Mouse (Mus musculus) intestine, postnatal 0 days (tissue): Measurements from ENCODE around the gene Pdk2. TPM values are rescaled to one million over a fixed set of nuclear protein-coding genes. Genes with fewer than 3 reads are reported as not detected.

Experiments
- ATAC-seq: fragments of 200-750 bp; cut with Nextera tagmentation; 2 replicates; pipeline ENCODE4 v1.8.0; 2017; ENCODE audit warnings: mild to moderate bottlenecking, moderate TSS enrichment, moderate library complexity
- H3K27ac ChIP-seq: fragments of 300-500 bp; sonication (generic); 2 replicates; pipeline ENCODE4 v1.5.1; 2014; ENCODE audit warnings: mild to moderate bottlenecking, low read depth, low read length, moderate library complexity
- H3K27me3 ChIP-seq: fragments of 300-500 bp; sonication (generic); replicated peaks from 2 replicates; pipeline ENCODE4 v1.6.1; 2014; ENCODE audit warnings: low read length, mixed read lengths; ENCODE audit not compliant: control insufficient read depth, insufficient read depth
- H3K36me3 ChIP-seq: fragments of 300-500 bp; sonication (generic); 2 replicates; pipeline ENCODE4 v1.6.1; 2014; ENCODE audit warnings: mild to moderate bottlenecking, moderate library complexity; ENCODE audit not compliant: control insufficient read depth, insufficient read depth
- H3K4me1 ChIP-seq: fragments of 300-500 bp; sonication (generic); replicated peaks from 2 replicates; pipeline ENCODE4 v1.6.1; 2014; ENCODE audit warnings: antibody characterized with exemption, low read length, mixed read lengths; ENCODE audit not compliant: control insufficient read depth, insufficient read depth
- H3K4me2 ChIP-seq: fragments of 300-500 bp; sonication (generic); replicated peaks from 2 replicates; pipeline ENCODE4 v1.6.1; 2014; ENCODE audit warnings: low read depth, mild to moderate bottlenecking, moderate library complexity
- H3K4me3 ChIP-seq: fragments of 300-500 bp; sonication (generic); 2 replicates; pipeline ENCODE4 v1.5.1; 2014; ENCODE audit warnings: low read depth, low read length
- H3K9ac ChIP-seq: fragments of 300-500 bp; sonication (generic); 2 replicates; pipeline ENCODE4 v1.6.1; 2014; ENCODE audit warnings: mild to moderate bottlenecking, low read depth, low read length
- H3K9me3 ChIP-seq: fragments of 300-500 bp; sonication (generic); 2 replicates; pipeline ENCODE4 v1.6.1; 2016; ENCODE audit warnings: mixed run types; ENCODE audit not compliant: control insufficient read depth
- CTCF ChIP-seq: sonication (generic); IDR thresholded peaks from 2 replicates; pipeline ENCODE4 v1.5.1; 2016; ENCODE audit warnings: low read depth, mild to moderate bottlenecking, control low read depth, antibody characterized with exemption, moderate library complexity
- WGBS: fragments of 180-500 bp; shearing (Covaris S2); extraction: QIAGEN DNeasy Blood & Tissue Kit; methylation state at CpG from one replicate; pipeline ENCODE4 v1.1.7; 2014; 5-methylcytosine and 5-hydroxymethylcytosine counted together
- polyA plus RNA-seq: library from polyadenylated mRNA; unstranded; fragments of >200 nt; fragmentation: Nextera tagmentation; extraction: Ambion mirVana; gene quantifications from 2 replicates; pipeline ENCODE4 v1.2.1, GENCODE M21; 2015

Gene Pdk2
- polyA plus RNA-seq, 1 experiment from 2014 or later: 57.4 TPM

DNA sequence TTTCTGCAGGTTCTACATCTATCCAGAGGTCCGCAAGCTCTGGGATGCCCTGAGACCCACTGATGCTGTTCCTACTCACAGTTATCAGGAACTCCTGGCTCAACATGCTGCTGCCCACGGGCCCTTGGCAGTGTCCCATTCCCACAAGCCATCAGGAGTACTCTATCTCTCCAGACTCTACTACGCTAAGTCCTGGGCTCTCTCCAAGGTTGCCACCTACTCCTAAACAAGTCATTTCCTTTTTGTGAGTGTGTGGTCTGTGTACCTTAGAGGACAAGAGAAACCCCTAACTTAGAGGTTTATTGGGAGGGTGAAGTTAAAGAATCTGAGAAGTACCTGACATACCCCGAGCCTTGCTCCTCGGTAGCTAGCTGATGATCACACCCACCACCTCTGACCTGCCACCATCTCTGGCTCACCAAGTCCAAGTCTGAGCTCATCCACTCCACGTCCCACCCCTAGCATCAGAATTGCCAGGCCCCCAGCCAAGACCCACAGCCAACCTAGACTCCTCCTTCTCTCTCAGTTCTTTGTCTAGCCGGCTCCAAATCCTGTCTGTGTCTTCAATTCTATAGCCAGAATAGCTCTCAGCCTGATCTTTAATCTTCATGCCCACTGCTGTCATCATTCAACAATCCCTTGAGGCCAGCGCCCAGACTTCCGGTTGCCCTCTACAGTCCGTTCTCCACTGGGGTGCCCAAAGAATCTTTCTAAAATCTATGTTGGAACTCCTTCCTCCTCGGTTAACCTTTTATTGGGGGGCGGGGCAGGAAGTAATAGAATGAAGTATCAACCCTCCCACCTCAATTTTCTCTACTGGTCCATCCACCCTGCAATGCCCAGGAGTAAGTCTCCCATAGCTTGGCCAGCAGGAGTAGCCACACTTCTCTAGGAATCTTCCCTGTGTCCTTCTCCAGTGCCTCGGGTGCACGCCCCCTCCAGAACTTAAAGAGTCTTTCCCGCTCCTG is 32.2 kb downstream of the Pdk2 start:
- Histone ChIP-seq H3K9ac (peak overlapping the region; percentile 58; the same call in 1 of the 2 replicates), H3K27me3 (0 out of 2 replicates have a peak, but pooled peaks cover 4% of the 10 kb centered on the region), H3K27ac (peak overlapping the region; percentile 66), H3K4me2 (peak overlapping the region; percentile 86), H3K4me3 (peak overlapping the region; percentile 55), H3K4me1 (peaks cover 8% of the 10 kb centered on the region), H3K36me3 (peaks cover 18% of the 10 kb centered on the region; the same call in 1 of the 2 replicates), H3K9me3 (no peaks in the 10 kb centered on the region)
- 34% methylated on average over 15 of the region's 15 CpGs for whole genome bisulfite sequencing
- ATAC-seq: no peak
- TF ChIP-seq CTCF: no peak

DNA sequence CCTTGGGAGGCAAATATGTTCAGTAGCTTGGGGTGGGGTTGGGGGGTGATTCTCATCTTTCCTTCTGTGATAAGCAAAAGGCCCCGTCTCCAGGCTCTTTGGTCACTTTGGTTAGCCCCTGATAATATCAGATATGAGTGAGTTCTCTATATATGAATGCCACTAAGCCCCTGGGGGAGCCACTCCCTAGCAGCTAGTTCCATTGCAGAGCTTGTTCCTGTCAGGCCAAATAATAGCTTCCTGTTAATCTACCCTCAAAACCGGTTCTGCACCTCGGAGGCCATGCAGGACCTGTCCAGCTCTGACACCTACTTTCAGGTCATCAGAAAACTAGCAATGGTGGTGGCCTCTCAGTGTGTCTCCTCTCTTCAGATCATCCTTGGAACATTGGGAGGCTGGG is 33.7 kb downstream of the Pdk2 start:
- 37% methylated on average over 3 of the region's 3 CpGs for WGBS
- Histone ChIP-seq H3K9me3 (no peaks in the 10 kb centered on the region), H3K36me3 (peaks cover 31% of the 10 kb centered on the region), H3K9ac (no peak overlapping the region), H3K4me2 (peak overlapping the region; percentile 73; the same call in 1 of the 2 replicates), H3K4me1 (peaks cover 8% of the 10 kb centered on the region), H3K27me3 (0 out of 2 replicates have a peak, but pooled peaks cover 4% of the 10 kb centered on the region), H3K27ac (no peak overlapping the region), H3K4me3 (no peak overlapping the region)
- TF ChIP-seq CTCF: no peak
- no peak for ATAC-seq

DNA sequence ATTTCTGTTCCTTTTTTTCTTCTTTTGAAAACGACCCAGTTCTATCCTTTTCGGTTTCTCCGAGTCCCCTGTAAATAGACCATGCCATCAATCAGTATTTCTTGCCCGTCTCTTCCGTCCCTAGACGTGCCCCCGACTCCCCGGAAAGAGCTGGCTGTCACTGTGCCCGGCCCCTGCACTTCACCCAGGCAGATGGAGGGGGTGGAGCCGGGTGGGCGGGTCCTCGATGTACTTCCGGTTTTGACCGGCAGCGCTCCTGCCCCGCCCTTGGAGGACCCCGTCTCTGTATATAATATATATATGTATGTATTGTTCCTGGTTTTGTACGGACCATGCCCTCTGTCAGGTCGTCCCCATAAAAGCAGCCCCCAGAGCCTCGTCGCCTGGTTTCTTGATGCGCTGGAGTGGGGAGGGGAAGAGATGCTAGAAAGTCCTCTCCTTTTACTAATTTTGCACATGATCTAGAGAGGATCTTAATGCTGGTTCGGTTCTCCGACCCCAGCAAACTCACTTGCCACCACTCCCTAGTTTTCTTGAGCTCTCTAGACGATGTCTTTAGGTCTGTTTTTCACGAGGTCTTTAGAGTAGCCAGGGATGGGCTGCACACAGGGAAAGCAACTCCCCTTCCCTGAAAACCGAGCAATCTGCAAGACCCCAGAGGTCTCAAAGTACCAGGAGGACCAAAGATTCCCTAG is 34.5 kb downstream of the Pdk2 start:
- Histone ChIP-seq H3K36me3 (peaks cover 38% of the 10 kb centered on the region), H3K9me3 (no peaks in the 10 kb centered on the region), H3K9ac (peak overlapping the region; percentile 38; the same call in 1 of the 2 replicates), H3K27ac (no peak overlapping the region), H3K4me2 (peak overlapping the region; percentile 73), H3K4me1 (peaks cover 8% of the 10 kb centered on the region), H3K4me3 (peak overlapping the region; percentile 42), H3K27me3 (0 out of 2 replicates have a peak, but pooled peaks cover 4% of the 10 kb centered on the region)
- 2% methylated on average over 27 of the region's 27 CpGs for WGBS
- ATAC-seq: peak; percentile 48
- no peak for TF ChIP-seq CTCF

DNA sequence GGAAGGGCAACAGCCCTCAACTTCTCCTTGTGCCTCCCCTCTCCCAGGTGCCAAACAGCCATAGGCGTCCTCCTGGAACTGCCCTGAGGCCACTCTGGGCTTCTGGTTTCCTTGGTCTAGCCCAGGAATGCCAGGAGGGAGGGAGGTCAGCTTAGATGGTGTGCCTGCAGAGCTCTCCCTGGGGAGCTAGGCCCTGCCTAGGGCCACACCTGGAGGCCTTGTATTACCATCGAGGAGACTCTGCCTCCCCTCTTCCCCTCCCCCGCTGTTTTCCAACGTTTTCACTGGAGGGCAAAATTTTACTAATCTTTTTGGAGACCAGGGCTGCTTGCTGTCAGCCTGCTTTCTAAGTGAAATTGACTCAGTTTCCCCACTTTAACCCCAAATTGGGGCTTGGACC is 35.1 kb downstream of the Pdk2 start:
- Histone ChIP-seq H3K27ac (no peak overlapping the region), H3K27me3 (0 out of 2 replicates have a peak, but pooled peaks cover 4% of the 10 kb centered on the region), H3K4me3 (no peak overlapping the region), H3K9ac (no peak overlapping the region), H3K4me1 (peaks cover 8% of the 10 kb centered on the region), H3K4me2 (peak overlapping the region; percentile 73), H3K36me3 (peaks cover 40% of the 10 kb centered on the region), H3K9me3 (no peaks in the 10 kb centered on the region)
- 44% methylated on average over 4 of the region's 4 CpGs for WGBS
- no peak for ATAC-seq
- TF ChIP-seq CTCF: no peak

DNA sequence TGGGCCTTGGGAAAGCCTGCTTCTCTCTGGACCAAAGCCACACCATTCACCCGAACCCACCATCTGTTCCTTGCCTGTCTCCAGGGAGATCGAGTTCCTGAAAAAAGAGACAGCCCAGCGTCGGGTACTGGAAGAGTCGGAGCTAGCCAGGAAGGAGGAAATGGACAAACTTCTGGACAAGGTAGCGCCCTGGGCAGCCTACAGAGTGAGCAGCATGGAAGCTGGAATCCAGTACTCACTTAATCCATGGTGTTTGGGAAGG is 36.3 kb downstream of the Pdk2 start:
- H3K4me3 ChIP-seq: no peak overlapping the region
- H3K9ac ChIP-seq: no peak overlapping the region
- H3K4me1 ChIP-seq: peaks cover 8% of the 10 kb centered on the region
- H3K36me3 ChIP-seq: peaks cover 49% of the 10 kb centered on the region
- H3K27ac ChIP-seq: peak overlapping the region; percentile 15; the same call in 1 of the 2 replicates
- TF ChIP-seq CTCF: no peak
- no peak for ATAC-seq
- H3K27me3 ChIP-seq: no peaks in the 10 kb centered on the region
- 69% methylated on average over 6 of the region's 6 CpGs for WGBS
- no peaks in the 10 kb centered on the region for H3K9me3 ChIP-seq
- H3K4me2 ChIP-seq: no peak overlapping the region
